Mouse (Mus musculus) kidney, embryonic 14.5 days (tissue): ENCODE measurements around the gene Cdc40. TPM values are rescaled to one million over a fixed set of nuclear protein-coding genes. Genes with fewer than 3 reads are reported as not detected.

Experiments used
- polyA plus RNA-seq: library from polyadenylated mRNA; unstranded; fragments of >200 nt; fragmentation: Nextera tagmentation; extraction: Ambion mirVana; gene quantifications from 2 replicates; pipeline ENCODE4 v1.2.1, GENCODE M21; 2014

The Cdc40 gene
- polyA plus RNA-seq, 1 experiment from 2014 or later, result 42.1 TPM

Other genes starting within 250 kb of the Cdc40 start
- gene Mettl24, start 200.0 kb downstream of the Cdc40 start, polyA plus RNA-seq, result 2.7 and 2.8 TPM in 2 replicates
- 21.8 and 27.7 TPM in 2 replicates for gene Wasf1, start 164 bp upstream of the Cdc40 start, polyA plus RNA-seq
- not detected in 2 replicates for gene Gpr6, start 189.0 kb upstream of the Cdc40 start, polyA plus RNA-seq